Mouse (Mus musculus) cerebellum, adult 2 months (tissue): ENCODE results near the gene Actn2. TPM values are rescaled to one million over a fixed set of nuclear protein-coding genes. Genes with fewer than 3 reads are reported as not detected.
A peak's percentile ranks its signal among the peaks of the same experiment; 100 is the strongest.

Source experiments
- DNase-seq, 2 experiments: peaks; one replicate each; pipeline ENCODE4 v3.0.0; 2021
- H3K27ac ChIP-seq: fragments of 200-500 bp; 2 replicates; pipeline ENCODE4 v1.5.1; 2012; ENCODE audit warnings: low read length, control low read depth, inconsistent platforms; ENCODE audit not compliant: insufficient read depth
- H3K27me3 ChIP-seq: fragments of 200-500 bp; 2 replicates; pipeline ENCODE4 v1.6.1; 2012; ENCODE audit warnings: inconsistent platforms, mild to moderate bottlenecking, low read length, moderate library complexity; ENCODE audit not compliant: control insufficient read depth, insufficient read depth
- H3K4me1 ChIP-seq: fragments of 200-500 bp; 2 replicates; pipeline ENCODE4 v1.6.1; 2011; ENCODE audit warnings: low read length; ENCODE audit not compliant: control insufficient read depth, insufficient read depth
- H3K4me3 ChIP-seq: fragments of 200-500 bp; replicated peaks from 2 replicates; pipeline ENCODE3; 2011; ENCODE audit warnings: mild to moderate bottlenecking, low read depth, low read length, control low read depth; ENCODE audit not compliant: insufficient read depth
- CTCF ChIP-seq: fragments of 200-500 bp; IDR thresholded peaks from 2 replicates; pipeline ENCODE4 v1.5.1; 2011; ENCODE audit warnings: low read depth, mild to moderate bottlenecking, control low read depth, low read length, moderate library complexity, borderline replicate concordance; ENCODE audit not compliant: insufficient read depth
- POLR2A ChIP-seq: fragments of 200-500 bp; IDR thresholded peaks from 2 replicates; pipeline ENCODE4 v1.6.1; 2011; ENCODE audit warnings: low read length, control low read depth, borderline replicate concordance; ENCODE audit not compliant: insufficient read depth
- WGBS: fragments of 180-500 bp; shearing (Covaris S2); methylation state at CpG from one replicate; pipeline ENCODE4 v1.1.7; 2018; 5-methylcytosine and 5-hydroxymethylcytosine counted together
- polyA plus RNA-seq: library from polyadenylated mRNA; depleted of rRNA; stranded (reverse); fragments of >200 nt; gene quantifications from 2 replicates; pipeline ENCODE4 v1.2.3, GENCODE M21; 2012; rRNA removed

Gene Actn2
- 1.8 and 3.9 TPM in 2 replicates for polyA plus RNA-seq

- no peaks in the 10 kb centered on the region for H3K4me1 ChIP-seq
- no peak for TF ChIP-seq POLR2A
- no peak for TF ChIP-seq CTCF
- H3K27ac ChIP-seq = no peak within 1 kb of the TSS
- DNase-seq = peak; percentile 66 to 69
- no peaks in the 10 kb centered on the region for H3K27me3 ChIP-seq
- 2% methylated on average over 43 of the region's 43 CpGs for WGBS
- H3K4me3 ChIP-seq = peak within 1 kb of the TSS; percentile 46
These were observed at the start of gene Actn2 for GRCm38 (mm10) chr13:12340183-12340975. Gene Actn2, minus strand, starts transcription at chr13:12340760.

- H3K27me3 ChIP-seq = no peaks in the 10 kb centered on the region
- no peak overlapping the region for H3K27ac ChIP-seq
- H3K4me3 ChIP-seq = no peak overlapping the region
- peak in 1 of 2 experiments; percentile 7 for DNase-seq
- TF ChIP-seq CTCF = peak; percentile 37; the same call in 1 of the 2 replicates
- no peak for TF ChIP-seq POLR2A
- H3K4me1 ChIP-seq = no peaks in the 10 kb centered on the region
These were observed 45.7 kb upstream of the Actn2 start for GRCm38 (mm10) chr13:12386286-12386685.

- TF ChIP-seq CTCF = no peak
- no peak for TF ChIP-seq POLR2A
- Histone ChIP-seq H3K4me3 (no peak overlapping the region), H3K4me1 (no peaks in the 10 kb centered on the region), H3K27me3 (no peaks in the 10 kb centered on the region), H3K27ac (no peak overlapping the region)
- DNase-seq = no peak
These were observed 44.2 kb upstream of the Actn2 start for GRCm38 (mm10) chr13:12384796-12385195.

- Histone ChIP-seq H3K27me3 (no peaks in the 10 kb centered on the region), H3K4me3 (no peak overlapping the region), H3K4me1 (no peaks in the 10 kb centered on the region), H3K27ac (no peak overlapping the region)
- no peak for TF ChIP-seq POLR2A
- TF ChIP-seq CTCF = no peak
- 21% methylated on average over 1 of the region's 1 CpGs for WGBS
- no peak for DNase-seq
These were observed 36.2 kb upstream of the Actn2 start for GRCm38 (mm10) chr13:12376778-12377177.

- DNase-seq = no peak
- TF ChIP-seq CTCF (no peak), POLR2A (no peak)
- WGBS = 86% methylated on average over 3 of the region's 3 CpGs
These were observed 32.2 kb upstream of the Actn2 start for GRCm38 (mm10) chr13:12372755-12373154.

GRCm38 (mm10) chr13:12369930-12370329 is 29.4 kb upstream of the Actn2 start:
- WGBS = 58% methylated on average over 11 of the region's 11 CpGs
- Histone ChIP-seq H3K27me3 (no peaks in the 10 kb centered on the region), H3K27ac (no peak overlapping the region), H3K4me3 (no peak overlapping the region), H3K4me1 (no peaks in the 10 kb centered on the region)
- DNase-seq = no peak
- TF ChIP-seq CTCF = no peak
- TF ChIP-seq POLR2A = no peak

More at GRCm38 (mm10) chr13:12372755-12373154, 32.2 kb upstream of the Actn2 start:
- Histone ChIP-seq H3K4me1 (no peaks in the 10 kb centered on the region), H3K27me3 (no peaks in the 10 kb centered on the region), H3K4me3 (no peak overlapping the region), H3K27ac (no peak overlapping the region)

- DNase-seq = no peak
- Histone ChIP-seq H3K27ac (no peak overlapping the region), H3K27me3 (no peaks in the 10 kb centered on the region), H3K4me1 (no peaks in the 10 kb centered on the region), H3K4me3 (no peak overlapping the region)
- 8% methylated on average over 8 of the region's 8 CpGs for WGBS
- TF ChIP-seq CTCF = no peak
- TF ChIP-seq POLR2A = no peak
These were observed 28.6 kb upstream of the Actn2 start for GRCm38 (mm10) chr13:12369041-12369621.

- Histone ChIP-seq H3K27me3 (no peaks in the 10 kb centered on the region), H3K27ac (no peak overlapping the region), H3K4me3 (no peak overlapping the region), H3K4me1 (no peaks in the 10 kb centered on the region)
- TF ChIP-seq POLR2A (no peak), CTCF (no peak)
- no peak for DNase-seq
- 44% methylated on average over 4 of the region's 4 CpGs for WGBS
These were observed 20.9 kb upstream of the Actn2 start for GRCm38 (mm10) chr13:12361486-12361885.
